Mouse (Mus musculus) 416B (cell line): ENCODE data around the gene Ninl.
"Not testable (repeated sequence)": the region's sequence is repeated elsewhere in the genome, so short reads cannot be mapped to it uniquely, and the experiment has no call there.

Source experiments
- DNase-seq: peaks from one replicate; pipeline ENCODE4 v3.0.0; 2011; ENCODE audit warnings: low read depth

The Ninl gene

DNA sequence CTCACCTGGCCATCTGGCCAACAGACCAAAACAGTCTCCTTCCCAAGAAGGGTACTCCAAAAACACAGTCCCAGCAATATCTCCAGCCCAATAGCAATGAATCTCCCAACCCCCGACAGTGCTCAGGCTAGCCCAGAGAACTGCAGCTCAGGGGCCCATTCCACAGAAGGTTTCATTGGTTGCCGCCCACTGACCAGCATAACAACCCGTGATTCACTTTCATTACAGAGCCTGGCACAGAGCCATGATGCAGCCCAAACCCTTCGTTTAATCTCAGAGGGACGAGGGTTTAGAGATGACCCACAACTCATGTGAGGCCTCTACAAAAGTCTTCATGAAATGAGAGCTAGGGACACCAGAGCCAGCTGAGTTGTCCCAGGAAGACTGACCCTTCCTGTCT, 90.4 kb downstream of the Ninl start:
- no peak for DNase-seq

GRCm38 (mm10) chr2:150947880-150948611, 91.1 kb downstream of the Ninl start:
- DNase-seq, result not testable (repeated sequence)

DNA sequence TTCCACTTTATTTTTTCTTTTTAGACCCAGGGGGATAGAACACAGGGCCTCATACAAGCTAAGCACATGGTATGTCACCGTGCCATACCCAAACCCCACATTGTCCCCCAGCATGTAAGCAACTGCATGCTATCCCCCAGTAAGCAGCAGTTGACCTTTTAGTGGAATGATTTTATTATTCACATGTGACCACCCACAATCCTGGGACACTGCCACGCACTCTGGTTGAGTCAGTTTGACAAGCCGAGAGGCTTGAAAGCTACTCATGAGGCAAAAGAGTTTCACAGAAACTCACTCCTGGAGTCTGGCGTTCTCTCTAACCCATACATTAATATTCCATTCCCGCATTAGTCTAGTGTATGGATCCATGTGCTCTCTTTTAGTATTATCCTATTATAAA, 91.8 kb downstream of the Ninl start:
- DNase-seq, result not testable (repeated sequence)

DNA sequence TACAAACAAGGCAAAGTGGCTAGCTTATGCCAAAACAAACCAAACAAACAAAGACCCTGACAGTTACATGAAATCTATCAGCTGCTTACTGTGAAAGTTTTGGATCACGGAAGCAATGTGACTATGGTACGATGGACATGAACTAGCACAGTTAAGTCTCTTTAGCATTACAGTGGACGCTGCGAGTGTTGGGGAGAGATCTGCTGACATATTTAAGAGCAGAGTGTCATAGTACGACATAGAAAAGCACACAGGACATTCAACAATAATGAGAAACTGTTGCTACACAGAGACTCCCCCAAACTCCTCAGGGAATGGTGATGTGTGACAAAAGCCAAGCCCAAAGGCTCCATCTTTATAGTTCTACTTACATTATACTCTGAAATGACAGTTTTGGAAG, 95.2 kb downstream of the Ninl start:
- DNase-seq, result no peak

DNA sequence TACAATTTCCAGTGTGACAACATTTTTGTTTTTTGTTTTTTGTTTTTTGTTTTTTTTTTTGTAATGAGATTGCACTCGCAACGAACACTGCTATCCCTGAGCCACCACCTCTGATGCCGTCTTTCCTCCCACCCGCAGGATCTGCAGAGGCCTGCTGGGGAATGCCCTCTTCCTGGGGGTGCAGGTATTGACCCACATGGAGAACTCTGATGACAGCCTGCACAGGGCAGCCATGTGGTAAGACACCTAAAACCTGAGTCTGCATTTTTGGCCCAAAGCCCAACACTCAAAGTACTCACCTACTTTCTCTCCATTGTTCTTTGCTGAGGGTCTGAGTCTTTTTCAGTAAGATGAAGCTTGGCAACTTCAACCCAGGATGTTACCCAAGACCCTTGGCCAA, 104.5 kb downstream of the Ninl start:
- no peak for DNase-seq

DNA sequence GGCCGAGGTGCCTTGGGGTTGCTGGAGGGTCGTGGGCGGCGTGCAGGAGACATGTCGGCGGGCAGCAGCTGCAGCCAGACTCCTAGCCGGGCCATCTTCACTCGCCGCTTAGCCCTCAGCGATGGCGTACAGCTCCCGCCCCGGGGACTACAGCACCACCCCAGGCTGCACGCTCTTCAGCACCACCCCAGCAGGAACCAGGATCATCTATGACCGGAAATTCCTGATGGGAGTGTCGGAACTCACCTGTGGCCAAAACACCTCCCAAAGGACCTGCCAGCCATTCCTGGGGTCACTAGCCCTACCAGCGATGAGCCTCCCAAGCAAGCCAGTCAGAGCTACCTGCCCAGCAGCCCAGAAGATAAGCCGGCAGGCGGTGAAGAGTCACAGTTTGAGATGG, 105.7 kb downstream of the Ninl start:
- DNase-seq, result no peak

GRCm38 (mm10) chr2:150930806-150931205, 108.4 kb downstream of the Ninl start:
- DNase-seq, result no peak

GRCm38 (mm10) chr2:150929156-150929555, 110.0 kb downstream of the Ninl start:
- no peak for DNase-seq

DNA sequence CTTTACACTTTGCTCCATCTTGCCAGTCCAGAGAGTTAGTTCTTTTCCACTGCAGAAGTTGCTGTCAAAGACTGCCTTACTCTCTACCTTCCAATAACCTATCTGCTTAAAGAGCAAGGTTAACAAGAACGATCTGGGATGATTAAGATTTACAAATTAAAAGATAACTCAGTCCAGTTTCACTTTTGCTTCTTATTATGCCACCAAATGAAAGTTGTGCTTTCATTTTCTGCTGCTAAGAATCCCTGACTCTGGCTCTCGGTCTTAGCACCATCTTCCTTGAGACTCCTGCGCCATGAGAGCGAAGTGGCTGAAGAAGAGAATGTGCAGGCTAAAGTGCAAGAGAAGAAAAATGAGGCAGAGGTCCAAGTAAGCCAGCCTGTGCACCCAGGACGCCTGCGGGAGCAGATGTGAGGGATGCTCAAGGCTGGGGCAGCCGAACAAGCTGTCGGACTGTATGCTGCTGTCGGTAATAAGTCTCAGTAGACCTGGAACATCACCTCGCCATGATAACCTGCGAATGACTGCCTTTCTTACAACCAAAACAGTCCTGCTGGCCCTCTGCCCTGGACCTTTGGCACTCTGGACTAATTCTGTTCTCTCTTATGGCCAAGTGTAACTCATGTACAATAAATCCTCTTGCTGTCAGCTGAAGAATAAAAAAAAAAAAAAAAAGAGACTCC, 112.0 kb downstream of the Ninl start:
- DNase-seq, result no peak

GRCm38 (mm10) chr2:150923505-150923904, 115.7 kb downstream of the Ninl start:
- DNase-seq, result no peak

DNA sequence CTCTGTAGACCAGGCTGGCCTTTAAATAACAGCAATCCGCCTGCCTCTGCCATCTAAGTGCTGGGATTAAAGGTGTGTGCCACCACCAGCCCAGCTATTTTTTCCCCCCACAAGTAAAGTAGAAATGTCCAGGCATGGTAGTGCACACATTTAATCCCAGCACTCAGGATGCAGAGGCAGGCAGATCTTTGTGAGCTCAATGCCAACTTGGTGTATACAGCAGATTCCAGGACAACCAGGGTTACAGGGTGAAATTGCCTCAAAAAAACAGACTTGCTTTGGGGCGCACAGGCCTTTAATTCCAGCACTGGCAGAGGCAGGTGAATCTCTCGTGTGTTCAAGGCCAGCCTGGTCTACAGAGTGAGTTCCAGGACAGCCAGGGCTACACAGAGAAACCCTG, 116.2 kb downstream of the Ninl start:
- DNase-seq, result no peak

DNA sequence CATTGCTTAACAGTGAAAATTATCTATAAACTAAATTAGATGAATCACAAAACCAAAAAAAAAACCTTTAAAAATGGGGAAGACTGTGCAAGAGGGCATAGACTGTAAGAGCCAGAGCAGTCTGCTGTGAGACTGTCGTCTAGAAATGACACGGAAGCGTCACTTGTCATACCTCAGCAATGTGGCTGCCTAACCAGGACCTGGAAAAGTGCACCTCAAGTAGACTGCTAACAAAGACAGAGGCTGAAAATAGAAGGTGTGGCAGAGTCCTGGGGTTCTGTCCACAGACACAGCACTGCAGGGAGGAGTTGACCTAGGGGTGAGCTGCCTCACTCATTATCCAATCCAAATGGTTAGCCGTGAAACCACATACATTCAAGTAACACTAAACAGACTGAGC, 117.0 kb downstream of the Ninl start:
- no peak for DNase-seq

- DNase-seq, result no peak
Observed at GRCm38 (mm10) chr2:150921697-150922096, 117.5 kb downstream of the Ninl start.

DNA sequence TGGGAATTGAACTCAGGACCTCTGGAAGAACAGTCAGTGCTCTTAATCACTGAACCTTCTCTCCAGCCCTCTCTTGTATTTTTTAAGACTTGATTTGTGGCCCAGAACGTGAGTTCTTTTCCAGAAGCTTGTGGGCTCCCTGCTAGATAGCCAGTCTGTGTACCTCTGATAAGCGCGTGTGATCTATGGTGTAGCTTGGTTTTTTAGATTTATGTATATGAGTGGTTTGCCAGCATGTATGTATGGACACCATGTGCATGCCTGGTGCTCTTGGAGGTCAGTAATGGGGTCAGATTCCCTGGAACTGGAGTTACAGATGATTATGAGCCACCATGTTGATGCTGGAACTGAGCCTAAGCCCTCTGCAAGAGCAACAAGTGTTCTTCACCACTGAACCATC, 118.6 kb downstream of the Ninl start:
- DNase-seq, result no peak

DNA sequence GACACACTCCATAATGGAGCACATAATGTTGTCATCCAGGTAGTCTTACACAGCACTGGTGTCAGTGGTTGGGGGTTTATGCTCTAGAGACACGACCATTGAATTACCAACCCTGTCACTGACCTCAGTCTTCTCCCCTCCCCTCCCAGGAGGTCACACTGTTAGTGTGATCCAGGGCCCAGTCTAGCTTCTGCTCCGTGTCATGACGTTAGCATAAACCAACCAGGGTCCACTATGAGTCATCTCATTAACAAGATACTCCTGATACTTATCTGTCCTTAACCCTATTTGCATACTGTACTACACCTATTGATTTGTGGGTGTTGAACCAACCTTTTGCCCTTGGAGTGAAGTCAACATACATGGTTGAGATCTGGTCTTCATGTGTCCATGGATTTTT, 120.5 kb downstream of the Ninl start:
- DNase-seq, result peak; percentile 36

DNA sequence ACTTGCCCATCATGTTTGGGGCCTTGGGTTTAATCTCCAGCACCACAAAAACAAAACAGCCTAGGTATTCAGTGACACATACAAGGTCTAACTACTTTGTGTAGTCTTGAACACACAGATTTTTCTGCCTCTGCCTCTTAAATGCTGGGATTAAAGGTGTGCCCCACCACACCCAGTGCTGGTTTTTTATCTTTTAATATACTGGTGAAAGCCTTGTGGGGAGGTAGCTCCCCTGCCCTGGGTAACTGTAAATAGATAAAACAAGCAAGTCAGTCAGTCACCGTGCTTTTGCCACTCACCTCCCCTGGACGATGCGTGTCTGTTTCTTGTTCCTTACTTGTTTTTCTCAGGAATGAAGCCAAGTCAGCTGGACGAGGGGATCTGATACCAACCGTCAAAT, 123.4 kb downstream of the Ninl start:
- DNase-seq, result no peak

- DNase-seq, result peak; percentile 51
Observed at GRCm38 (mm10) chr2:150914781-150915515, 124.2 kb downstream of the Ninl start.

DNA sequence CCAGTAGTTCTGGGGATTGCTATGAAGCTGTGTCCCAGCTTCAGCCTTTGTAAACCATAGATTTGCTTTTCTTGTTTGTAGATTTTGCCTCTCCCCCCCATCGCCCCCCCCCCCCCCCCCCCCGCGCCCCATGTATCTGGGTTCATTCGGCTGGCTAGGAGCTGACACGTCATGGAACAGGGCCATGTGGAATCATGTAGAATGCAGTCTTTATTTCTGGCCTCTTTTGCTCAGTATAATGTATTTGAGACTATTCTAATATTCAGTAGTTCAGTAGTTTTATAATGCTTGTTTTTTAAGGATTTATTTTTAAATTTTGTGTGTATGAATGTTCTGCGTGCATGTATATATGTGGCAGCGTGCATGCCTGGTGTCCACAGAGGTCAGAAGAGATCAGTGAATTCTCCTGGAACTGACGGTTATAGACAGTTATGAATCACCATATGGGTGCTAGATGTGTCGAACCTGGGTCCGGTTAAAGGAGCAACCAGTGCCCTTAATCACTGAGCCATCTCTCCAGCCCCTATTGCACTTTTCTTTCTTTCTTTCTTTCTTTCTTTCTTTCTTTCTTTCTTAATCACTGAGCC, 128.8 kb downstream of the Ninl start:
- peak; percentile 78 for DNase-seq

GRCm38 (mm10) chr2:150909429-150910039, 129.6 kb downstream of the Ninl start:
- DNase-seq, result peak; percentile 98

DNA sequence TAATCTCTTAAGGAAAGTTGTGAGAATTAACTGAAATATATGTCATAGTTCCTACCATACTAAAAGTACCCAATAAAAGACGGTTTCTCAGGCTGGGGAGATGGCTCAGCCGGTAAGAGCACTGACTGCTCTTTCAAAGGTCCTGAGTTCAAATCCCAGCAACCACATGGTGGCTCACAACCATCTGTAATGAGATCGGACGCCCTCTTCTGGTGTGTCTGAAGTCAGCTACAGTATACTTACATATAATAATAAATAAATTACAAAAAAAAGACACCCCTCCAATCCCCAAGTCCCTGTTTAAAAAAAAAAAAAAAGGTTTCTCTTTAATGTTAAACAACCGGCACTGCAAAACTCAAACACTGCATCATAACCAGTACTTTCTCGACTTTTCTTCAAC, 130.3 kb downstream of the Ninl start:
- DNase-seq, result not testable (repeated sequence)

DNA sequence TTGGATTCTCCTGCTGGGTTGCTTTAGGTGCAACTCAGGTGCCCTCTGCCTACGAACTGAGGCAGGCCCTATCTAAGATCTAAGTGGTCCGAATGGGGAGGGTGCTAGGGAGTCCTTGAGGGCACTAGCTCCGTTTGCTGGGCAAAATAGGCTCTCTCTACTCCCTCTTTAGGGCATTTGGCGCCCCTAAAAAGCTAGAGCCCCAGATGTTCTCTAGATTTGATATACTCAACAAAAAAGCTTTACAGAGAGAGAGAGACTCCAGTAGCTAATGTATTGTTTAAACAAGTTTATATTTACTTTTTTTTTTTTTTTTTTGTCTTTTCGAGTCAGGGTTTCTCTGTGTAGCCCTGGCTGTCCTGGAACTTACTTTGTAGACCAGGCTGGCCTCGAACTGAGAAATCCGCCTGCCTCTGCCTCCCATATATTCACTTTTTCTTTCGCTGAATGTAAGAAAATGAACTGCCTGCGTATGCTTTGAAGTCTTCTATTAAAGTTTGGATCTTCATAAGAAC, 134.2 kb downstream of the Ninl start, which contains the start of gene Gins1:
Gene Gins1, plus strand, starts transcription at position 465 of the 515 bp plus-strand sequence.
- DNase-seq, result no peak
